Mouse (Mus musculus) lung, embryonic 14.5 days (tissue): ENCODE data around the gene Serpina3c. TPM values are rescaled to one million over a fixed set of nuclear protein-coding genes. Genes with fewer than 3 reads are reported as not detected.

Source experiments
- ATAC-seq: fragments of 200-750 bp; cut with Nextera tagmentation; 2 replicates; pipeline ENCODE4 v1.8.0; 2017; ENCODE audit warnings: mild to moderate bottlenecking, moderate TSS enrichment, moderate library complexity; ENCODE audit not compliant: insufficient read depth
- DNase-seq: peaks from one replicate; pipeline ENCODE4 v3.0.0-alpha.2; 2015
- H3K27ac ChIP-seq: fragments of 300-500 bp; sonication (generic); 2 replicates; pipeline ENCODE4 v1.5.1; 2014; ENCODE audit warnings: low read depth, mild to moderate bottlenecking, moderate library complexity
- H3K27me3 ChIP-seq: fragments of 300-500 bp; sonication (generic); 2 replicates; pipeline ENCODE4 v1.6.1; 2014; ENCODE audit warnings: low read length, control low read depth; ENCODE audit not compliant: insufficient read depth
- H3K36me3 ChIP-seq: fragments of 300-500 bp; sonication (generic); 2 replicates; pipeline ENCODE4 v1.6.1; 2014; ENCODE audit warnings: control low read depth; ENCODE audit not compliant: insufficient read depth
- H3K4me1 ChIP-seq: fragments of 300-500 bp; sonication (generic); 2 replicates; pipeline ENCODE4 v1.6.1; 2014; ENCODE audit warnings: antibody characterized with exemption, control low read depth; ENCODE audit not compliant: insufficient read depth
- H3K4me2 ChIP-seq: fragments of 300-500 bp; sonication (generic); 2 replicates; pipeline ENCODE4 v1.6.1; 2014; ENCODE audit warnings: mild to moderate bottlenecking
- H3K4me3 ChIP-seq: fragments of 300-500 bp; sonication (generic); 2 replicates; pipeline ENCODE4 v1.5.1; 2014; ENCODE audit warnings: low read depth, low read length
- H3K9ac ChIP-seq: fragments of 300-500 bp; sonication (generic); 2 replicates; pipeline ENCODE4 v1.6.1; 2014
- H3K9me3 ChIP-seq: fragments of 300-500 bp; sonication (generic); 2 replicates; pipeline ENCODE4 v1.6.1; 2016; ENCODE audit warnings: low read depth, low read length, control low read depth
- CTCF ChIP-seq: IDR thresholded peaks from 2 replicates; pipeline ENCODE4 v1.5.1; 2016; ENCODE audit warnings: antibody characterized with exemption, low read depth
- WGBS: fragments of 180-500 bp; shearing (Covaris S2); extraction: QIAGEN DNeasy Blood & Tissue Kit; methylation state at CpG from one replicate; pipeline ENCODE4 v1.1.7; 2014; 5-methylcytosine and 5-hydroxymethylcytosine counted together
- polyA plus RNA-seq: library from polyadenylated mRNA; unstranded; fragments of >200 nt; fragmentation: Nextera tagmentation; extraction: Ambion mirVana; gene quantifications from 2 replicates; pipeline ENCODE4 v1.2.1, GENCODE M21; 2014

Serpina3c gene
- polyA plus RNA-seq, 1 experiment from 2014 or later, result not detected

DNA sequence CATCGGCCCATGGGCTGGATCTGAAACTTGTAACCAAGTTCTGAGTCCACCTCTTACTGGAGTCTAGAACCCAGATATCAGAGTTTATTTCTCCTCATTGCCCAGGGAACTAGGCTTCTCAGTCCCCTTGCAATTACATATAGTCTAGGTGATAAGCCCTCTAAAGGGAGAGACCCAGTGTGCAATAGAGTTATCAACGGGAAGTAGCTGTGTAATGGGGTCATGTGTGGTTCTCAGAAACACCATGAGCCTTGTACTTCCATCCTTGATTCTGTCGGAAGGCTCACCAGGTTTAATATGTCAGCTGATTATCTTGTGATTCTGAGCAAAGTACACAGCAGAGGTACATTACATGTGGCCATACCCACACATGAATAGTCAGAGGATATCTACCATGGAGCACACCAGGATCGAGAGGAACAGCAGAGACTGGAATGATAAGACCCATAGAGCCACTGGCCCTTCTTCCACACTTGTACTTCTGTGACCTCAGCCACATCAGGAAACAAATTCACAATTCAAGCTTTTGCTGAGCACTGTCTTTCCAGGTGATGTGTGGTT lies 13.0 kb downstream of the Serpina3c start:
- H3K9me3 ChIP-seq, result no peaks in the 10 kb centered on the region
- no peak for DNase-seq
- H3K4me1 ChIP-seq, result no peaks in the 10 kb centered on the region
- WGBS, result 91% methylated on average over 4 of the region's 4 CpGs
- no peak overlapping the region for H3K27ac ChIP-seq
- H3K4me2 ChIP-seq, result no peak overlapping the region
- no peaks in the 10 kb centered on the region for H3K36me3 ChIP-seq
- no peaks in the 10 kb centered on the region for H3K27me3 ChIP-seq
- no peak for ATAC-seq
- no peak overlapping the region for H3K9ac ChIP-seq
- TF ChIP-seq CTCF, result no peak
- H3K4me3 ChIP-seq, result no peak overlapping the region

DNA sequence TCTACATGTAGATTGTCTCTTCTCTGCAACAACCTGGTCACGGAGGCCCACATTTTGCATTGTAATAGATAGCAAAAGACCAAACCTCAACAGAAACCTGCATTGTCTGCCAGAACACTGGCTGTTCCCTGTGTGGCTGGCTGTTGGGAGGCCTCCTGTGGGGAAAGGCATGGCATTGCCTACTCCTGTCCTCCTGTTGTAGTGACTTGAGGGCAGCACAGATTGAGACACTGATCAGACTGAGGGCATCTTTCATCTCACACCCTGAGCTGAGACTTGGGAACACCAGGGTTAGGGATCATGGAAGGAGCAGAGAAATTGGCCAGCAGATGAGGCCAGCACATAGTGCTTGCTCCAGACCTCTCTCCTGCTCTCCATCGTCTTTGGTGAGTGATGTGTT lies 15.5 kb downstream of the Serpina3c start:
- no peak for ATAC-seq
- WGBS, result 72% methylated on average over 2 of the region's 2 CpGs
- no peak for DNase-seq
- no peak overlapping the region for H3K27ac ChIP-seq
- no peaks in the 10 kb centered on the region for H3K36me3 ChIP-seq
- no peak overlapping the region for H3K4me2 ChIP-seq
- no peaks in the 10 kb centered on the region for H3K4me1 ChIP-seq
- no peak overlapping the region for H3K4me3 ChIP-seq
- TF ChIP-seq CTCF, result no peak
- H3K9me3 ChIP-seq, result no peaks in the 10 kb centered on the region
- no peaks in the 10 kb centered on the region for H3K27me3 ChIP-seq
- no peak overlapping the region for H3K9ac ChIP-seq

DNA sequence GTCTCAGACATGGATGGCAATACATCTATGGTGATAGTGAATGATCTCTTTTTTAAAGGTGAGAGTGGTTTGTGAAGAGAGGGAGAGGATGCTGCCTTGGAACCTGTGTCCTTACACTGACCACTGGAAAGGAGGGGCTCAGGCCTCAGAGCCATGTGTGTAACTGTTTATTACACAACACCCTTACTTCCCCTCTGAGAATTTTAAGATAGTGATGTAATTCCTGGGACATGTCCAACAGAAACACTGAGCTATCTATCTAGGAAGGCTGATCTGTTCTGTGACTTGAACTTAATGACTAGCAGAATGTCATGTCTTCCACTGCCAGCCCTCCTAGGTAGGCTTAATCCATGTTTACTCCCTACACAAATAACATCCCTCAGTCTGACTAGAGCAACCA lies 22.6 kb downstream of the Serpina3c start:
- no peaks in the 10 kb centered on the region for H3K36me3 ChIP-seq
- no peaks in the 10 kb centered on the region for H3K27me3 ChIP-seq
- DNase-seq, result no peak
- no peak for ATAC-seq
- no peaks in the 10 kb centered on the region for H3K9me3 ChIP-seq
- H3K9ac ChIP-seq, result no peak overlapping the region
- no peak overlapping the region for H3K27ac ChIP-seq
- H3K4me1 ChIP-seq, result no peaks in the 10 kb centered on the region
- H3K4me2 ChIP-seq, result no peak overlapping the region
- no peak overlapping the region for H3K4me3 ChIP-seq
- TF ChIP-seq CTCF, result no peak

DNA sequence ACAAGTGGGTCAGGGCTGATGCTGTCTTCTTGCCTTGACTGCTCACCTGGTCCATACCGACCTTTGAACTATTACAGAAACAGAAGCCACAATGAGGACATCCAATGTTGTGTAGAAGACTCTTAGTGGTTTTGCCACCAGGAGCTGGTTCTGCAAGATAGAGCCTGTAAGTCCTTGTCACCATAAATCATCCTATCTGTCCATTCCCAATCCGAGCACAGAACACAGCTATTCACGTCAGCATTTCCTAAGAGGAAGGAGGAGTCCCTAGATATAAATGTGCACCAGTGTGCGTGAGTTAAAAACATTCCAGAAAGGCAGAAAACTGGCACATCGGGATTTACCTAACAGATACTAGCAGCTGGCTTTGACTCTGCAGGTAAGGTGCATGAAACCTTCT lies 26.0 kb downstream of the Serpina3c start, which contains the start of gene Serpina3b:
Gene Serpina3b, plus strand, starts transcription at position 301 of the 400 bp plus-strand sequence.
- H3K27me3 ChIP-seq, result no peaks in the 10 kb centered on the region
- H3K36me3 ChIP-seq, result no peaks in the 10 kb centered on the region
- no peak for ATAC-seq
- H3K4me1 ChIP-seq, result no peaks in the 10 kb centered on the region
- no peak within 1 kb of the TSS for H3K27ac ChIP-seq
- 75% methylated on average over 5 of the region's 5 CpGs for WGBS
- DNase-seq, result no peak
- H3K4me2 ChIP-seq, result no peak within 1 kb of the TSS
- H3K9ac ChIP-seq, result no peak within 1 kb of the TSS
- H3K4me3 ChIP-seq, result no peak within 1 kb of the TSS
- H3K9me3 ChIP-seq, result no peaks in the 10 kb centered on the region
- no peak for TF ChIP-seq CTCF

DNA sequence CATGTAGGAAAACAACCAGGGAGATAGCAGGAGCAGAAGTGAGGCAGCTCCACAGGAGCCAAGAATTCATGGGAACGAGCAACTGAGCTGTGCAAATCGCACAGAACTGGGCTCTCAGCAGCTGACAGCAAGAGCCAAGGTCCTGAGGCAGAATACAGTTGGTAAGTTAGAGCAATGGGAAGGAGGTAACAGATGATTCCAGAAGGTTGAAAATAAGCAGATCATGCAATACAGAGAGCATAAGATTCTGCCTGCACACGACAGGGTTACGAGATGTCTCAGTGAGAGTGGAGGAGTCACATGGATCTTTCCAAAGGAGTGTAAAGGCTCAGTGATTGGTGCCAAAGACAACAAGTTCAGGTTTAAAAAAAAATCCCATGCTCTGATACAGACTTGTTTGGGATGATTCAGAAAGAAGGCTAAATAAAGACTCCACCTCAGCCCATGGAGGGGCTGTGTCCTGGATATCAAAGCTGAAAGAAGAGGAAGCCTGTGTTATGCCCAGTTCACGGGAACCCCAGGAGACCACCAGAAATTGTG lies 28.6 kb downstream of the Serpina3c start:
- no peaks in the 10 kb centered on the region for H3K36me3 ChIP-seq

DNA sequence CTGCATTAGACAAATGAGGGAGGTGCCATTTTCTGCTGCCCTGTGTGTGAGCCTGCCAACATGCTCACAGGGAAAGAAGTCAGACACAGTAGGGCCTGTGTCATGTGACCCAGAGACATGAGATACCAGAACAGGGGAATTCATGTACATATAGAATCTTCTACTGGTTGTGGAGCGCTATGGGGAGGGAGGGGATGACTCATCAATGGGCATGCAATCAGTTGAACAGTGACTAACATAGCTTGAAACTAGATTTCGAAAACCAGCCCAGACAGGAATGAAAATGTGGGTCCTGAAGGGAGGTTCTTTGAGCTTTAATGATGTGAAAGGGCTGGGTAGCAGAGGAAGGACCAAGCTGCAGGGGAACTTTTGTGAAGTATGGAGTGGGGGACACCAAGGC lies 29.7 kb downstream of the Serpina3c start:
- no peak overlapping the region for H3K9ac ChIP-seq
- H3K27me3 ChIP-seq, result no peaks in the 10 kb centered on the region
- H3K4me1 ChIP-seq, result no peaks in the 10 kb centered on the region
- H3K36me3 ChIP-seq, result no peaks in the 10 kb centered on the region
- H3K4me2 ChIP-seq, result no peak overlapping the region
- no peak overlapping the region for H3K4me3 ChIP-seq
- no peak for ATAC-seq
- WGBS, result 82% methylated on average over 2 of the region's 2 CpGs
- no peak for TF ChIP-seq CTCF
- no peak overlapping the region for H3K27ac ChIP-seq
- no peak for DNase-seq
- H3K9me3 ChIP-seq, result no peaks in the 10 kb centered on the region

More for the DNA sequence above, 28.6 kb downstream of the Serpina3c start:
- no peak overlapping the region for H3K4me2 ChIP-seq
- no peaks in the 10 kb centered on the region for H3K9me3 ChIP-seq
- H3K4me1 ChIP-seq, result no peaks in the 10 kb centered on the region
- TF ChIP-seq CTCF, result no peak
- H3K27me3 ChIP-seq, result no peaks in the 10 kb centered on the region
- no peak for DNase-seq
- H3K27ac ChIP-seq, result no peak overlapping the region
- no peak overlapping the region for H3K9ac ChIP-seq
- H3K4me3 ChIP-seq, result no peak overlapping the region
- WGBS, result 67% methylated on average over 5 of the region's 5 CpGs
- no peak for ATAC-seq

DNA sequence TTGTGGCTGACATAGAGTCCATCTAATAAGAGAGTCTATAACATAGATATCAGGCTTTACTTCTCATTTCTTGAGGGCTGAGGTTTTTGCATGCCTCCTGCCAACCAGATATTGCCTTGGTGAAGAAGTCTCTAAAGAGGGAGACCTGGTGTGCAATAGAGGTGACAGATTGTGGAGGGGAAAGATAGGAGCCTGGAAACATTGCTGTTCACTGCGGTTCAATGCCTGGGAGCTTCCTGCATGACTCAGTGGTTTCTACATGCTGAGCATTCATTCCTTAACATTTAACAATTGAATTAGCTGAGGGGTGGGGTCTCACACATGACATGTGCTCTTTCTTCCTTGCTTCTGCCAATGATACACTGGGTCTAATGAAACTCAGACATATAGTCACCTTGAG lies 30.6 kb downstream of the Serpina3c start:
- ATAC-seq (no peak), DNase-seq (no peak)
- Histone ChIP-seq H3K36me3 (no peaks in the 10 kb centered on the region), H3K9ac (no peak overlapping the region), H3K9me3 (no peaks in the 10 kb centered on the region), H3K4me2 (no peak overlapping the region), H3K27me3 (no peaks in the 10 kb centered on the region), H3K4me1 (no peaks in the 10 kb centered on the region), H3K27ac (no peak overlapping the region), H3K4me3 (no peak overlapping the region)
- WGBS, result 81% methylated on average over 1 of the region's 1 CpGs
- no peak for TF ChIP-seq CTCF
